Mouse (Mus musculus): ENCODE measurements at regions not wholly inside any gene's neighbourhood (a gene's known extent, or its start where the extent isn't known, plus 50 kb on each side); places are given as distances from the start of the nearest gene placed in this dataset.

GRCm38 (mm10) chr4:131324486-131324885 is 380.3 kb downstream of the Matn1 start:
- DNase-seq (ENCODE audit: extremely low spot score in 1 of 2, low spot score in 2 of 2) = peak in 1 of 2 experiments; percentile 11

GRCm38 (mm10) chr4:131325200-131325599 is 381.0 kb downstream of the Matn1 start:
- intact Hi-C loops (cut with DNase I) = no loop called here
- no peak for DNase-seq (ENCODE audit: extremely low spot score in 1 of 2, low spot score in 2 of 2)

More at GRCm38 (mm10) chr4:131324486-131324885, 380.3 kb downstream of the Matn1 start:
- intact Hi-C loops (cut with DNase I) = no loop called here

GRCm38 (mm10) chr4:131325609-131326008 is 381.4 kb downstream of the Matn1 start:
- intact Hi-C loops (cut with DNase I) = no loop called here
- DNase-seq (ENCODE audit: extremely low spot score in 1 of 2, low spot score in 2 of 2) = no peak

GRCm38 (mm10) chr4:131329398-131329797 is 385.2 kb downstream of the Matn1 start:
- intact Hi-C loops (cut with DNase I) = no loop called here
- no peak for DNase-seq (ENCODE audit: extremely low spot score in 1 of 2, low spot score in 2 of 2)

- DNase-seq (ENCODE audit: extremely low spot score in 1 of 2, low spot score in 2 of 2) = no peak
- intact Hi-C loops (cut with DNase I) = no loop called here
Observed at GRCm38 (mm10) chr4:131331646-131332045, 387.5 kb downstream of the Matn1 start.

GRCm38 (mm10) chr4:131336801-131337200 is 392.6 kb downstream of the Matn1 start:
- intact Hi-C loops (cut with DNase I) = no loop called here

DNA sequence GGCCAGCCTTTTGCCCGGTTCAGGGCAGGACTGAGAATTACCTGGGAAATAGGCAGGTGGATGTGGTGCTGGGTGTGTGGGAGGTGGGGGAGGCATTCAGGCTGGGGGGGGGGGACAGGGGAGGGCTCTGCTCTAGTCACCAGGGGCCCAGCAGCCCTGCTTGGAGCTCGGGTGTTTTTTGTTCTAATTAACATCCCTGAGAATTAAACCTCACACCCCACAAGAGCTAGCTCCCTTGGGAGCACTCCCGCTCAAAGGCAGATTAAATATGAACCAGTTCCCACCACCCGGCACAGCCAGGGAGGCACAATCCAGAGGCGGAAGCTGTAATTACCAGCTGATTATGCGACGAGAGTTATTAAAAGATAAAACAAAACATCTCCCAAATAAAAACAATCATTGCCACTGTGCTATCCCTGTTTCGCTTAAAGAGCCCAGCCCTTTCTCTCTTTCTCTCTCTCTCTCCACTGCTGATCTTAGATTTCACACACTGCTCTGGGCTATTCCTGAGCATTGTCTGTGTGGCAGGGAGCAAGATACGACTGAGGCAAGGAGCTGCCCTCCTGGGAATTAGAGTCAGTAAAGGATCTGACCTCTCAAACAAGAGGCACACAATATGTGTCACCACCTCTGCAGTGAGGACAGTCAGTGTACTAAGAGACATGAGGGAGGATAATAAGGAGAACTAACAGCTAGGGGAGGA is 397.0 kb downstream of the Matn1 start:
- intact Hi-C loops (cut with DNase I) = no loop called here
- no peak for DNase-seq (ENCODE audit: extremely low spot score in 1 of 2, low spot score in 2 of 2)

More at GRCm38 (mm10) chr4:131336801-131337200, 392.6 kb downstream of the Matn1 start:
- no peak for DNase-seq (ENCODE audit: extremely low spot score in 1 of 2, low spot score in 2 of 2)

DNA sequence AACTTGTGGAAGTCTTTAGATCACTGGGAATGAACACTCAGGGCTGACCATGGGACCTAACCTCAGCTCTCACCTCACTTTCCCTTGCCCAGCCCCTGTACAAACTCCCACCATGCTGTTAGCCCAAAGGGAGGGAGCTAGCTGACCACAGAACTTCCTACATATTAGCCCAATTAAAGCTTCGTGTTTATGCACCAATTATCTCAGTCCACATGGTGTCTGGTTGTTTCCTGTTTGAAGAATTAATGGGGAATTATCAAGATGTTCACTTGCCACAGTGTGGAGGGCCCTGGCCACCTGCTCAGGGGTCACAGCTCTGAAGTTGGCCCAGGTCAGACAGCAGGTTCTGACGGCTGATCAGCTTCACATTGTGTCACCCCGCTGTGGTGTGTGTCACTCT is 402.5 kb downstream of the Matn1 start:
- intact Hi-C loops (cut with DNase I) = no loop called here

GRCm38 (mm10) chr4:131350268-131350667 is 406.1 kb downstream of the Matn1 start:
- intact Hi-C loops (cut with DNase I) = no loop called here

More for the DNA sequence above, 402.5 kb downstream of the Matn1 start:
- DNase-seq (ENCODE audit: extremely low spot score in 1 of 2, low spot score in 2 of 2) = no peak

DNA sequence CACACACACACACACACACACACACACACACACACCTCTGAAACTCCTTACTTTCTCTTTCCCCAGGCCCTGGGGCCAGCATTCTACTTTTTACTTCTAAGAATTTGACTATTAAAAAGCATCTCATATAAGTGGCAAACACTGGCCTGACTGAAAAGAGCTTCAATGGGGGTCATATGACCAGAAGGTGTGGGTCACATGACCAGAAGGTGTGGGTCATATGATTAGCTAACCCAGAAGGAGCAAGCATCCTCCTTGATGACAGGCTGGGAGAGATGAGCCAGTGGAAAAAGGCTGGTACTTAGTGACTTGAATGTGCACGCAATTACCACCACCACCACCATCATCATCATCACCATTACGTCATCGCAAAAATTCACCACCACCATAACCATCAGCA is 410.7 kb downstream of the Matn1 start:
- DNase-seq (ENCODE audit: extremely low spot score in 1 of 2, low spot score in 2 of 2) = no peak
- intact Hi-C loops (cut with DNase I) = no loop called here

More at GRCm38 (mm10) chr4:131350268-131350667, 406.1 kb downstream of the Matn1 start:
- no peak for DNase-seq (ENCODE audit: extremely low spot score in 1 of 2, low spot score in 2 of 2)

DNA sequence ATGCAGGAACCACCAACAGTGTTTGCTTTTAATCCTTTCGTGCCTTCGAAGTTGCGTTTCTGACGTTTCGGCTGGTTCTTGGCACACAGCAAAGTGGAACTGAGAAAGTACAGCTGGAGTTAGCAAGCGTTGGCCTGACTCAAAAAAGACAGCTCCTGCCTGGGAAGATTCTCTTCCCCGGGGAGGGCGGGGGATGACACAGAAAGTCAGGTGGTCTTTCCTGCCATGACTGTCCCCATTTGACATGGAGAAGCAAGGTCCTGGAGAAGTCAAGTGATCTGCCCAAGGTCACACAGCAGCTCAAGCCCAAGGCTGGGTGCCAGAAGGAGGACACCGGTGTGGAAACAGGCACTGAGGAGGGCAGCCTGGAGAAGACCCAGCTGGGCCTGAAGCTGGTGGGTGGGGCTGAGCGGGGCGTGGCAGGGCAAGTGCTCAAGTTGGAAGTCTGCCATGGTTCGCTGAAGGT is 411.4 kb downstream of the Matn1 start:
- DNase-seq (ENCODE audit: extremely low spot score in 1 of 2, low spot score in 2 of 2) = peak; percentile 43 to 50
- intact Hi-C loops (cut with DNase I) = no loop called here

DNA sequence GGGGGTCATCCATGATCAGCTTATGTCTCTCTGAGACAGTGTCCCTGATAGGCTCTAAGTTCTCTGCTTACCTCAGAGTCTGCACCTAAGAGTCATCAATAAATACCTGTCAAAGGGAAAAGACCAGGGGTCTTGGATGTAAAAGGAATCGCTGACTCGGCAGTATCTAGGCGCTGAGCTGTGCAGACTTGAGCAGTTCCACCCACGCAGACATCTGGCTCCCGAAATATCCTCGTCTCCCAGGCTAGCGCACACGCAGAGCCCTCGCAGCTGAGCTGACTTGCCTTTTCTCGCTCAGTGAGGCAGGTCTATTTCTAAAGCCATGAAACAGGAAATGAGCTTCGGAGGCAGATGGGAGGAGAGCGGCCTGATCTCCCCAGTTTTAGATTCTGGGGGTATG is 412.1 kb downstream of the Matn1 start:
- peak; percentile 67 to 68 for DNase-seq (ENCODE audit: extremely low spot score in 1 of 2, low spot score in 2 of 2)
- intact Hi-C loops (cut with DNase I) = no loop called here

DNA sequence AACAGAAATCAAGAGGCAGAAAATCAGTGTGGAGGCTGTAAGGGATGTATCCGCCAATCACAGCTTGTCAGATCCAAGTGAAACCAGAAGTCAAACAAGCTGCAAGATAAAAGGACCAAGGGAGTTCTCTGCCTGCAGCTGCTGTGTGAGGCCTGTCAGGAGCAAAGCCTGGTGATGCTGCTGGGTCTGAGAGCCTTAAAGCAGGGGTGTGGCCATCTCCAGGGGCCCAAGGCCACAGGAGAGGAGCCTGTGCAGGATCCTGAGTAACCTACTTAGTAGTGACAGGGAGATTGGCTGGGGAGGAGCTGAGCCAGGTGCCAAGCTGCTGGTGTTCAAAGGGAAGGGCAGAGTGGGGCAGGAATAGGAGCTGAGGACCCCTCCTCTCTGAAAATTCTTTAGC is 418.8 kb downstream of the Matn1 start:
- no peak for DNase-seq (ENCODE audit: extremely low spot score in 1 of 2, low spot score in 2 of 2)
- intact Hi-C loops (cut with DNase I) = loop anchor here (5.0 kb wide), 2 partner anchors 64 to 91 kb away; no protein-coding TSS in a partner anchor

- intact Hi-C loops (cut with DNase I) = loop anchor here (5.0 kb wide), 2 partner anchors 63 to 92 kb away; no protein-coding TSS in a partner anchor
- no peak for DNase-seq (ENCODE audit: extremely low spot score in 1 of 2, low spot score in 2 of 2)
Observed at GRCm38 (mm10) chr4:131364671-131365252, 420.6 kb downstream of the Matn1 start.

DNA sequence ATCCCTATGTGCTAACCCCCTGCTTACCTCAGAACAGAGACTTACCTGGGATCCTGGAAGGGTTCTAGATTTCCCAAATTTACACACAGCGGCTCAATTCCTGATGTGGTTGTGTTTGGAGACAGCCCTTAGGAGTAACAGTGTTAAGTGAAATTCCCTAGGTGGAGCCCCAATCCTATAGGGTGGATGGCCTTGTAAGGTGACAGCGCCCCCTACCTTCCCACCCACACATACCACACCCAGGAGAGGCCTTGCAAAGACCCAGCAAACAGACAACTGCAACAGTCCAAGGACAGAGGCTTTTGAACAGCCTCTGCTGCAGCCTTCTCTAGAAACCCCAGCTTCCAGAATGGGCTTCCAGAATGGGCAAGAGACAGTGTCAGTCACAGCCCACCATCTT is 421.8 kb downstream of the Matn1 start:
- intact Hi-C loops (cut with DNase I) = no loop called here
- DNase-seq (ENCODE audit: extremely low spot score in 1 of 2, low spot score in 2 of 2) = no peak

- DNase-seq (ENCODE audit: extremely low spot score in 1 of 2, low spot score in 2 of 2) = no peak
- intact Hi-C loops (cut with DNase I) = no loop called here
Observed at GRCm38 (mm10) chr4:131366656-131367055, 422.5 kb downstream of the Matn1 start.

- intact Hi-C loops (cut with DNase I) = no loop called here
- no peak for DNase-seq (ENCODE audit: extremely low spot score in 1 of 2, low spot score in 2 of 2)
Observed at GRCm38 (mm10) chr4:131372517-131372916, 428.3 kb downstream of the Matn1 start.

DNA sequence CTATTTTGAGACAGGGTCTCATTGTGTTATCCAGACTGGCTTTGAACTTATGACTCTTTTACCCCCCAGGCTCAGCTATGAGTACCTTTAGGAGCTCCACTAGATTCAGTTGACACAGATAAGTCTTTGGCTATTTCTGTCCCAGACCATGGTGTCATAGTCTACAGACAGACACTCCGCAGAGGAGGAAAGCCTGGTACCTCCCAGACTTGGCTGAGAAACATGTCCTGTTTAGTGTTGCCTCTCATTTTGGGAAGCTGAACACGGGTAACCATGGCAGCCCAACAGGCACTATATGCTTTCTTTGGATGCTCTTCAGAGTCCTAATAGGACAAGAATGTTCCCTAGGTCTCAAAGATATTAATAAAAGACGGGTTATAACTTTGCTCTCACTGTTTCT is 429.0 kb downstream of the Matn1 start:
- no peak for DNase-seq (ENCODE audit: extremely low spot score in 1 of 2, low spot score in 2 of 2)

DNA sequence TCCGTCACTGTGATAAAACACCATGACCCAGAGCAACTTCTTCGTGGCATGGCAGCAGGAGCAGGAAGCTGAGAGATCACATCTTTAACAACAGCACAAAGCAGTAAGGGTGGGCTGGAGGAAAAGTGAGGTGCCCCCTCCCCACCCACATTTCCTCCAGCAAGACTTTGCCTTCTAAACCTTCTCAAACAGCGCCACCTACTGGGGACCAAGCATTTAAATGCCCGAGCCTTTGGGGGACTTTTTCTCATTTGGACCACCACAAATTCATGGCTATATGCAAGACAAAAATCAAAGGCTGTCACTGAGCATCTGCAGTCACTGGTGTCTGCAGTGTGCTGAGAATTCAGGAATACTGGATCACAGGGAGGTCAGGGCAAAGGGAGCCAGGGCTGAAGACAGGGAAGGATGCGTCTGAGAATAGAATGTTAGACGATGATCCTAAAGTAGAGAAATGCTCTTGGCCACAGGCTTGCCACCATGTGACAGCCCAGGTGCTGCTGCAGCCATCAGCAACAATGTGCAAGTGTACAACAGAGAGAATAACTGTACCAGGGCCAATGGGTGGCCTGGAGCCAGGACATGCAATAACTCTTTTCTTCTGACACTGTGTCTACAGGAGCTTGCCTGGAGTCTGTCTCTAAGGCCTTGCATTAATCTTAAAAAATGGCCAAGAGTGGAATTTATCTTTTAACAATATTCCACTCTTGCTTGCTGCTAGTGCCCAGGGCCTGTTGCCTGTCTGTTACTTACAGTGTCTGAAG is 430.5 kb downstream of the Matn1 start:
- DNase-seq (ENCODE audit: extremely low spot score in 1 of 2, low spot score in 2 of 2) = peak in 1 of 2 experiments; percentile 56
- intact Hi-C loops (cut with DNase I) = no loop called here

More for the DNA sequence above, 429.0 kb downstream of the Matn1 start:
- intact Hi-C loops (cut with DNase I) = no loop called here

All from left cerebral cortex, postnatal 10 days (tissue).